Mouse (Mus musculus): Measurements from ENCODE around the gene Zfp871. TPM values are rescaled to one million over a fixed set of nuclear protein-coding genes. Genes with fewer than 3 reads are reported as not detected.

Gene Zfp871
- total RNA-seq, 1 experiment: 21.6 TPM

- in situ Hi-C loops (cut with MboI; ENCODE audit: low sequenced_read_pairs in 2 of 2, unreplicated experiment in 2 of 2): no loop called here
Measured at GRCm38 (mm10) chr17:32753634-32754033, 34.5 kb downstream of the Zfp871 start.

GRCm38 (mm10) chr17:32752813-32753360 is 35.2 kb downstream of the Zfp871 start:
- no peak for TF ChIP-seq MAFK (IDR thresholded peaks at IDR 0.05; ENCODE audit: insufficient read depth, low read depth, low read length)
- no peak for TF ChIP-seq ZNF384 (IDR thresholded peaks at IDR 0.05; ENCODE audit: low read depth, low read length)
- TF ChIP-seq HCFC1 (IDR thresholded peaks at IDR 0.05; ENCODE audit: borderline replicate concordance, insufficient read depth, low read length): no peak
- no peak for TF ChIP-seq ZC3H11A (IDR thresholded peaks at IDR 0.05; ENCODE audit: borderline replicate concordance, low read depth, low read length)
- TF ChIP-seq CHD2 (IDR thresholded peaks at IDR 0.05; ENCODE audit: low read depth, low read length): no peak
- H3K9me3 ChIP-seq (ENCODE audit: control insufficient read depth, insufficient read depth, low read depth, low read length): no peaks in the 10 kb centered on the region
- H3K27ac ChIP-seq (ENCODE audit: insufficient read depth, low read depth, low read length, poor library complexity, severe bottlenecking): no peak overlapping the region
- H3K4me1 ChIP-seq (ENCODE audit: control insufficient read depth in 2 of 2, insufficient read depth in 2 of 2, low read length in 2 of 2, poor library complexity in 1 of 2): peaks cover 2 to 8% of the 10 kb centered on the region in 2 experiments; a peak in 2 of 4 replicates
- no peak overlapping the region for H3K9ac ChIP-seq (ENCODE audit: insufficient read depth, low read depth, low read length, poor library complexity, severe bottlenecking)
- H3K4me3 ChIP-seq (ENCODE audit: insufficient read depth in 1 of 2, low read depth in 1 of 2, low read length in 2 of 2, poor library complexity in 1 of 2, severe bottlenecking in 1 of 2): no peak overlapping the region
- no peaks in the 10 kb centered on the region for H3K36me3 ChIP-seq (ENCODE audit: control insufficient read depth, insufficient read depth, low read length, poor library complexity, severe bottlenecking)
- in situ Hi-C loops (cut with MboI; ENCODE audit: low sequenced_read_pairs in 2 of 2, unreplicated experiment in 2 of 2): no loop called here
- DNase-seq (ENCODE audit: low read depth, low spot score): no peak

More at GRCm38 (mm10) chr17:32753634-32754033, 34.5 kb downstream of the Zfp871 start:
- Histone ChIP-seq H3K4me1 (ENCODE audit: control insufficient read depth in 2 of 2, insufficient read depth in 2 of 2, low read length in 2 of 2, poor library complexity in 1 of 2) (peaks cover 2 to 8% of the 10 kb centered on the region in 2 experiments; a peak in 2 of 4 replicates), H3K27ac (ENCODE audit: insufficient read depth, low read depth, low read length, poor library complexity, severe bottlenecking) (no peak overlapping the region), H3K36me3 (ENCODE audit: control insufficient read depth, insufficient read depth, low read length, poor library complexity, severe bottlenecking) (no peaks in the 10 kb centered on the region), H3K9ac (ENCODE audit: insufficient read depth, low read depth, low read length, poor library complexity, severe bottlenecking) (no peak overlapping the region), H3K9me3 (ENCODE audit: control insufficient read depth, insufficient read depth, low read depth, low read length) (no peaks in the 10 kb centered on the region), H3K4me3 (ENCODE audit: insufficient read depth in 1 of 2, low read depth in 1 of 2, low read length in 2 of 2, poor library complexity in 1 of 2, severe bottlenecking in 1 of 2) (no peak overlapping the region)
- DNase-seq (ENCODE audit: low read depth, low spot score): peak; percentile 66
- TF ChIP-seq CHD2 (IDR thresholded peaks at IDR 0.05; ENCODE audit: low read depth, low read length): no peak
- TF ChIP-seq ZNF384 (IDR thresholded peaks at IDR 0.05; ENCODE audit: low read depth, low read length): no peak
- TF ChIP-seq MAFK (IDR thresholded peaks at IDR 0.05; ENCODE audit: insufficient read depth, low read depth, low read length): no peak
- no peak for TF ChIP-seq HCFC1 (IDR thresholded peaks at IDR 0.05; ENCODE audit: borderline replicate concordance, insufficient read depth, low read length)
- no peak for TF ChIP-seq ZC3H11A (IDR thresholded peaks at IDR 0.05; ENCODE audit: borderline replicate concordance, low read depth, low read length)

DNA sequence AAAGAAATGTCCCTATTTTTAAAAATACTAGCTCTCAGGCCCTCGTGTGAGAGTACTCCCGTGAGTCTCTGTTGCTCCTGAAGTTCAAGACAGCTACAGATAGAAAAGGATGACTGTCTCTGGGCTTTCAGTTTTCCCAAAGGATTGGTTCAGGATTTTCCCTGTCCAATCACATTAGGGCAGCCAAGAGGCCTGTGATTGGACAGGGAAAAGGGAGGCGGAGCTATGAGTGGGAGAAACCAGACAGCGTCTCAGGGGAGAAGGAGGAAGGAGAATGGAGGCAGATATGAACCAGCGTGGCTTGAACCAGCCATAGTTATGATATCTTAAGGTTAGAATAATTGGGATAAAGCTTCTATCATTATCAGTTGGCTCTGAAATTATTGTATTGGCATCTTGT is 37.5 kb downstream of the Zfp871 start:
- TF ChIP-seq MAFK (IDR thresholded peaks at IDR 0.05; ENCODE audit: insufficient read depth, low read depth, low read length) (no peak), ZC3H11A (IDR thresholded peaks at IDR 0.05; ENCODE audit: borderline replicate concordance, low read depth, low read length) (no peak), CHD2 (IDR thresholded peaks at IDR 0.05; ENCODE audit: low read depth, low read length) (no peak), HCFC1 (IDR thresholded peaks at IDR 0.05; ENCODE audit: borderline replicate concordance, insufficient read depth, low read length) (no peak), ZNF384 (IDR thresholded peaks at IDR 0.05; ENCODE audit: low read depth, low read length) (no peak)
- in situ Hi-C loops (cut with MboI; ENCODE audit: low sequenced_read_pairs in 2 of 2, unreplicated experiment in 2 of 2): no loop called here
- Histone ChIP-seq H3K4me1 (ENCODE audit: control insufficient read depth in 2 of 2, insufficient read depth in 2 of 2, low read length in 2 of 2, poor library complexity in 1 of 2) (peaks cover 0 to 8% of the 10 kb centered on the region in 2 experiments; a peak in 2 of 4 replicates), H3K27ac (ENCODE audit: insufficient read depth, low read depth, low read length, poor library complexity, severe bottlenecking) (no peak overlapping the region), H3K9me3 (ENCODE audit: control insufficient read depth, insufficient read depth, low read depth, low read length) (no peaks in the 10 kb centered on the region), H3K4me3 (ENCODE audit: insufficient read depth in 1 of 2, low read depth in 1 of 2, low read length in 2 of 2, poor library complexity in 1 of 2, severe bottlenecking in 1 of 2) (peak overlapping the region in 1 of 2 experiments; percentile 51; a peak in 2 of 4 replicates), H3K9ac (ENCODE audit: insufficient read depth, low read depth, low read length, poor library complexity, severe bottlenecking) (no peak overlapping the region), H3K36me3 (ENCODE audit: control insufficient read depth, insufficient read depth, low read length, poor library complexity, severe bottlenecking) (no peaks in the 10 kb centered on the region)
- DNase-seq (ENCODE audit: low read depth, low spot score): peak; percentile 62

- TF ChIP-seq ZNF384 (IDR thresholded peaks at IDR 0.05; ENCODE audit: low read depth, low read length) (no peak), ZC3H11A (IDR thresholded peaks at IDR 0.05; ENCODE audit: borderline replicate concordance, low read depth, low read length) (no peak), HCFC1 (IDR thresholded peaks at IDR 0.05; ENCODE audit: borderline replicate concordance, insufficient read depth, low read length) (no peak), CHD2 (IDR thresholded peaks at IDR 0.05; ENCODE audit: low read depth, low read length) (no peak), MAFK (IDR thresholded peaks at IDR 0.05; ENCODE audit: insufficient read depth, low read depth, low read length) (no peak)
- in situ Hi-C loops (cut with MboI; ENCODE audit: low sequenced_read_pairs in 2 of 2, unreplicated experiment in 2 of 2): no loop called here
- H3K27ac ChIP-seq (ENCODE audit: insufficient read depth, low read depth, low read length, poor library complexity, severe bottlenecking): no peak overlapping the region
- no peak overlapping the region for H3K4me3 ChIP-seq (ENCODE audit: insufficient read depth in 1 of 2, low read depth in 1 of 2, low read length in 2 of 2, poor library complexity in 1 of 2, severe bottlenecking in 1 of 2)
- no peaks in the 10 kb centered on the region for H3K36me3 ChIP-seq (ENCODE audit: control insufficient read depth, insufficient read depth, low read length, poor library complexity, severe bottlenecking)
- no peak overlapping the region for H3K9ac ChIP-seq (ENCODE audit: insufficient read depth, low read depth, low read length, poor library complexity, severe bottlenecking)
- H3K4me1 ChIP-seq (ENCODE audit: control insufficient read depth in 2 of 2, insufficient read depth in 2 of 2, low read length in 2 of 2, poor library complexity in 1 of 2): peaks cover 2 to 3% of the 10 kb centered on the region in 2 experiments; a peak in 1 of 4 replicates
- DNase-seq (ENCODE audit: low read depth, low spot score): no peak
- H3K9me3 ChIP-seq (ENCODE audit: control insufficient read depth, insufficient read depth, low read depth, low read length): no peaks in the 10 kb centered on the region
Measured at GRCm38 (mm10) chr17:32741057-32741456, 47.0 kb downstream of the Zfp871 start.
